Mouse (Mus musculus) myocyte (in vitro differentiated cells): ENCODE data around the gene Adam33.

Experiments
- E2F4 ChIP-seq: IDR thresholded peaks from one replicate; pipeline ENCODE4 v1.6.1; 2011; ENCODE audit warnings: mild to moderate bottlenecking, control low read depth, moderate library complexity; ENCODE audit not compliant: insufficient read depth
- MAX ChIP-seq: IDR thresholded peaks from one replicate; pipeline ENCODE4 v1.6.1; 2011; ENCODE audit warnings: low read depth, mild to moderate bottlenecking, control low read depth
- MYOG ChIP-seq, 3 experiments: IDR thresholded peaks; one replicate each; pipeline ENCODE4 v1.6.1; 2011; ENCODE audit warnings: control low read depth in 2 of 3, low read depth in 2 of 3, mild to moderate bottlenecking in 2 of 3; ENCODE audit not compliant: insufficient read length in 2 of 3, control insufficient read depth in 1 of 3, insufficient read depth in 1 of 3
- POLR2A ChIP-seq: IDR thresholded peaks from one replicate; pipeline ENCODE4 v1.6.1; 2011; ENCODE audit warnings: low read depth, mild to moderate bottlenecking, control low read depth, moderate library complexity; ENCODE audit not compliant: insufficient read length
- REST ChIP-seq: IDR thresholded peaks from one replicate; pipeline ENCODE4 v1.6.1; 2011; ENCODE audit warnings: mild to moderate bottlenecking, control low read depth, moderate library complexity; ENCODE audit not compliant: insufficient read depth, insufficient read length
- TCF3 ChIP-seq: IDR thresholded peaks from one replicate; pipeline ENCODE4 v1.6.1; 2011; ENCODE audit warnings: low read depth, control low read depth; ENCODE audit not compliant: insufficient read length
- USF1 ChIP-seq: IDR thresholded peaks from one replicate; pipeline ENCODE4 v1.6.1; 2011; ENCODE audit warnings: low read depth, mild to moderate bottlenecking, control low read depth, moderate library complexity

DNA sequence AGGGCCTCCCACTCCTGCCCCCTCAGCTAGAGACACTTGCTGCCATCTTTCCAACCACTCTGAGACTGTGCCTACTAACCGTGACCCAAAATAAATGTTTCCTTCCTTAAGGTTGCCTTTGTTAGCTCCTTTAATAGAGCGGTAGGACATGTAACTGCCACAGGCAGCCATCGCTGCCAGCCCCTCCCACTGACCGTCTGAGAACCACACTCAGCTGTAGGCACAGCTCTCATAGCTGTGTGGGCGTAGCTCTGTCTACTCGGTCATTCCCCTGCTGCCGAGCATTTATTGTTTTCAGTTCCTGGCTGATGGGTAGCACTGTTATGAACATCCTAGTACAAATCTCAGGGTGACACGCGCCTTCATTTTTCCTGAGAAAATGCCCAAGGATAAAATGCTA lies 2.7 kb upstream of the Adam33 start:
- TF ChIP-seq E2F4 (no peak), POLR2A (no peak), USF1 (no peak), MAX (no peak), REST (no peak), MYOG (IDR thresholded peaks at IDR 0.05; ENCODE audit: control insufficient read depth in 1 of 3, insufficient read depth in 1 of 3, insufficient read length in 2 of 3, low read depth in 2 of 3) (no peak), TCF3 (no peak)
